Mouse (Mus musculus): ENCODE results near the gene Lrrc3. TPM values are rescaled to one million over a fixed set of nuclear protein-coding genes. Genes with fewer than 3 reads are reported as not detected.

The Lrrc3 gene
- polyA plus RNA-seq, 1 experiment, result 5.3 TPM

DNA sequence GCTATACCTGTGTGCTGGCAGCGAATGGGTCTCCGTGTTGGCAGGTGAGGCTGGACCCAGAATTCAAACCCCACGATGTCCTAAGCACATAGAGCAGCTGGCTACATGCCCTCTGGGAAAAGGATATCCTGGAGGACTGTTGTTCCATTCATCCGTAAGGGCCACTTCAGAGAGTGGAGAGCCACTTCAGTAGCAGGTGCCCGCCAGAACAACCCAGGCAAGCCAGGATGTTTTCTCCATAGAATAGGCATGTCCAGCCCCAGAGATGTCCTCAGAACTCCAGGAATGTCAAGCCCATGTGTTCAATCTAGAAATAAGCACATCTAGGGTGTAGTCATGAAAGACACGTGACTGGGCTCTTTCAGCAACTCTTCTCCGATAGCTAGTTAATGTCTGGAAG, 32.7 kb downstream of the Lrrc3 start:
- Histone ChIP-seq H3K27ac (ENCODE audit: insufficient read depth, low read depth, low read length) (no peak overlapping the region), H3K27me3 (ENCODE audit: control insufficient read depth, insufficient read depth, low read length) (no peaks in the 10 kb centered on the region), H3K36me3 (ENCODE audit: control insufficient read depth, insufficient read depth, low read length) (no peaks in the 10 kb centered on the region), H3K4me1 (ENCODE audit: control insufficient read depth, insufficient read depth, insufficient read length, low read length) (peaks cover under 1% of the 10 kb centered on the region), H3K4me3 (ENCODE audit: low read depth, low read length) (no peak overlapping the region)
- TF ChIP-seq POLR2A (IDR thresholded peaks at IDR 0.05; ENCODE audit: low read depth, low read length) (no peak), CTCF (IDR thresholded peaks at IDR 0.05; ENCODE audit: extremely low read depth, insufficient read length, insufficient replicate concordance, low read depth, low read length) (no peak)
- WGBS, result 85% methylated on average over 7 of the region's 7 CpGs

DNA sequence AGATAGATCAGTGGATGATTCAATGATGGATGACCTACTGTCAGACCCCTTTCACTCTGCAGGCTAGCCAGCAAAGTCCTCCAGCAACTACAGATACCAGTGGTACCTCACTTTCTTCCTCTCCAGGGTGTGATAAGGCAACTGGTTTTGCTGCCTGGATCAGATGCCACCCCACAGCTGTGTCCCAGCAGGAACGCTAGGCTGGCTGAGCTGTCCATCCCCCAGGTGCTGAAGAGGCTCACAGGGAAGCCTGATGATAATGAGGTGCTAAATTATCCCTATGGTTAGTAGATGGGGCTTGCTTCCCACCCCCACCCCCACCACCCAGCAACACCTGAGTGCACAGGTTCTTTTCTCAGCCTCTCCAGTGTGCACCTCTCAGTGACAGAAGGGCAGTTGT, 34.8 kb downstream of the Lrrc3 start:
- H3K27ac ChIP-seq (ENCODE audit: insufficient read depth, low read depth, low read length), result no peak overlapping the region
- H3K4me3 ChIP-seq (ENCODE audit: low read depth, low read length), result no peak overlapping the region
- H3K27me3 ChIP-seq (ENCODE audit: control insufficient read depth, insufficient read depth, low read length), result no peaks in the 10 kb centered on the region
- 35% methylated on average over 1 of the region's 1 CpGs for WGBS
- TF ChIP-seq POLR2A (IDR thresholded peaks at IDR 0.05; ENCODE audit: low read depth, low read length) (no peak), CTCF (IDR thresholded peaks at IDR 0.05; ENCODE audit: extremely low read depth, insufficient read length, insufficient replicate concordance, low read depth, low read length) (no peak)
- no peaks in the 10 kb centered on the region for H3K36me3 ChIP-seq (ENCODE audit: control insufficient read depth, insufficient read depth, low read length)
- H3K4me1 ChIP-seq (ENCODE audit: control insufficient read depth, insufficient read depth, insufficient read length, low read length), result peaks cover 2% of the 10 kb centered on the region

GRCm38 (mm10) chr10:77864762-77865143, 37.6 kb downstream of the Lrrc3 start:
- peak overlapping the region; percentile 53 for H3K4me3 ChIP-seq (ENCODE audit: low read depth, low read length)
- WGBS, result 31% methylated on average over 11 of the region's 11 CpGs
- peak; percentile 5; the same call in 1 of the 2 replicates for TF ChIP-seq POLR2A (IDR thresholded peaks at IDR 0.05; ENCODE audit: low read depth, low read length)
- TF ChIP-seq CTCF (IDR thresholded peaks at IDR 0.05; ENCODE audit: extremely low read depth, insufficient read length, insufficient replicate concordance, low read depth, low read length), result no peak

DNA sequence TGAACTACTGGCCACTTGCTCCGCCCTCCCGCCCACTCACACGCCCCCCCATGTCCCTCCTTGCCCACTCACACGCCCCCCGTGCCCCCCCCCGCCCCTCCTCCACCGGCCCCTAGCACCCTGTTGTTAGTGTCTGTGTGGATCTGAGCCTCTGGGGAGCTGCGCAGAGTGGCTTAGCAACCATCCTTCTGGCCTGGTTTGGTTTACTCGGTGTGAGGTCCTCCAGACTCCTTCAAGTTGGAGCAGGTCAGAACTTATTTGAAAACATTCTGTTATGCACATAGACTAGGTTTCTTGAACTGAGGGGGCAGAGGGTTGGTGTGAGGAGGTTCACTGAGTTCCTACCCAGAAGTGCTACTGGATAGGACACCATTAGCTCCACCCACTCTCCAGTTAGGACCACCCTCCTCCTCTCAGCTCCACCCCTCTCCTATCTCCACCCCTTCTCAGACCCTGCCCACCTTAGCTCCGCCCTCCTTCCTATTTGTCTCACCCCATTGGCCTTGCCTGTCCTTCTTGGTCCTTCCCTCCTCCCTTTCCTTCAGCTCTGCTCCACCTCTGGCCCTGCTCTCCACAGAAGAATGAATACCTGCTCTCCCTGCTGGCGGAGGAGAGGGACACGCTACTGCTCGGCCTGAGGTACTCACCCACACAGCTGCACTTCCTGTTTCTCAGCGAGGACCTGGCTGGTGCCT, 38.1 kb downstream of the Lrrc3 start:
- Histone ChIP-seq H3K27me3 (ENCODE audit: control insufficient read depth, insufficient read depth, low read length) (no peaks in the 10 kb centered on the region; the same call in 1 of the 2 replicates), H3K36me3 (ENCODE audit: control insufficient read depth, insufficient read depth, low read length) (no peaks in the 10 kb centered on the region), H3K4me1 (ENCODE audit: control insufficient read depth, insufficient read depth, insufficient read length, low read length) (peaks cover 2% of the 10 kb centered on the region), H3K27ac (ENCODE audit: insufficient read depth, low read depth, low read length) (no peak overlapping the region), H3K4me3 (ENCODE audit: low read depth, low read length) (peak overlapping the region; percentile 53)
- 39% methylated on average over 14 of the region's 14 CpGs for WGBS
- TF ChIP-seq POLR2A (IDR thresholded peaks at IDR 0.05; ENCODE audit: low read depth, low read length) (peak; percentile 28; the same call in 1 of the 2 replicates), CTCF (IDR thresholded peaks at IDR 0.05; ENCODE audit: extremely low read depth, insufficient read length, insufficient replicate concordance, low read depth, low read length) (no peak)

More at GRCm38 (mm10) chr10:77864762-77865143, 37.6 kb downstream of the Lrrc3 start:
- no peak overlapping the region for H3K27ac ChIP-seq (ENCODE audit: insufficient read depth, low read depth, low read length)
- no peaks in the 10 kb centered on the region for H3K36me3 ChIP-seq (ENCODE audit: control insufficient read depth, insufficient read depth, low read length)
- H3K4me1 ChIP-seq (ENCODE audit: control insufficient read depth, insufficient read depth, insufficient read length, low read length), result peaks cover 2% of the 10 kb centered on the region
- H3K27me3 ChIP-seq (ENCODE audit: control insufficient read depth, insufficient read depth, low read length), result no peaks in the 10 kb centered on the region; the same call in 1 of the 2 replicates

DNA sequence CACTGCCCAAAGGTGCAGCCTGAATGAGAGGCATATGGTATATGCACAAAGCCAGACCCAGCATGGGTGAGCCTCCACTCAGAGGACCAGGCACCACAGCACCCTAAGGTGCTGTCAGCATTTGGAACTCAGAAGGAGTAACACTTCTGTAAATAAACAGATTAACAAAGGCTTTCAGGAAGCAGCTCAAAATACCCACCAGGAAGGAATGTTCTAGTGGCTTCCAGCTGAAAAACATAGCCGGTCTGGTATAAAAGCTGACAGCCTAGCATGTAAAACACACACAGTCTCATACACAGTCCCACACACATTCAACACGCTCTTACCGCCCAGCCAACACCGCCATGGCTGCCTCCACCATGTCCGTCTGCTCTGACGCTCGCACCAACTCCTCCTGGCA, 40.7 kb downstream of the Lrrc3 start, which contains the start of gene Gm3285:
Gene Gm3285 (plus strand): TSS at position 301 of the 400 bp plus-strand sequence.
- Histone ChIP-seq H3K27me3 (ENCODE audit: control insufficient read depth, insufficient read depth, low read length) (no peaks in the 10 kb centered on the region; the same call in 1 of the 2 replicates), H3K4me3 (ENCODE audit: low read depth, low read length) (no peak within 1 kb of the TSS), H3K4me1 (ENCODE audit: control insufficient read depth, insufficient read depth, insufficient read length, low read length) (peaks cover 2% of the 10 kb centered on the region), H3K27ac (ENCODE audit: insufficient read depth, low read depth, low read length) (no peak within 1 kb of the TSS), H3K36me3 (ENCODE audit: control insufficient read depth, insufficient read depth, low read length) (no peaks in the 10 kb centered on the region)
- WGBS, result 53% methylated on average over 7 of the region's 7 CpGs
- TF ChIP-seq CTCF (IDR thresholded peaks at IDR 0.05; ENCODE audit: extremely low read depth, insufficient read length, insufficient replicate concordance, low read depth, low read length) (no peak), POLR2A (IDR thresholded peaks at IDR 0.05; ENCODE audit: low read depth, low read length) (no peak)

- Histone ChIP-seq H3K27ac (ENCODE audit: insufficient read depth, low read depth, low read length) (no peak within 1 kb of the TSS), H3K36me3 (ENCODE audit: control insufficient read depth, insufficient read depth, low read length) (no peaks in the 10 kb centered on the region), H3K4me1 (ENCODE audit: control insufficient read depth, insufficient read depth, insufficient read length, low read length) (no peaks in the 10 kb centered on the region), H3K4me3 (ENCODE audit: low read depth, low read length) (no peak within 1 kb of the TSS), H3K27me3 (ENCODE audit: control insufficient read depth, insufficient read depth, low read length) (no peaks in the 10 kb centered on the region)
- TF ChIP-seq CTCF (IDR thresholded peaks at IDR 0.05; ENCODE audit: extremely low read depth, insufficient read length, insufficient replicate concordance, low read depth, low read length) (no peak), POLR2A (IDR thresholded peaks at IDR 0.05; ENCODE audit: low read depth, low read length) (no peak)
- WGBS, result 74% methylated on average over 9 of the region's 9 CpGs
These were observed 49.8 kb downstream of the Lrrc3 start, which contains the start of gene Gm10318 for GRCm38 (mm10) chr10:77852559-77852958. Gm10318 (plus strand) TSS chr10:77852859.

Other genes starting within 250 kb of the Lrrc3 start
- 0.11 and 0.33 TPM in 2 replicates for gene Tspear, start 216.0 kb downstream of the Lrrc3 start, polyA plus RNA-seq (2012; rRNA removed)
- gene Gm19402, start 211.8 kb downstream of the Lrrc3 start, polyA plus RNA-seq (2012; rRNA removed), result not detected in 2 replicates
- gene Gm9508, start 205.3 kb downstream of the Lrrc3 start, polyA plus RNA-seq (2012; rRNA removed), result not detected in 2 replicates
- not detected in 2 replicates for gene Gm10272, start 195.9 kb downstream of the Lrrc3 start, polyA plus RNA-seq (2012; rRNA removed)
- gene Gm10024, start 191.1 kb downstream of the Lrrc3 start, polyA plus RNA-seq (2012; rRNA removed), result not detected in 2 replicates
- gene Gm10142, start 186.7 kb downstream of the Lrrc3 start, polyA plus RNA-seq (2012; rRNA removed), result 0.85 TPM in 1 of 2 replicates, not detected in the other
- not detected in 2 replicates for gene Krtap12-1, start 181.9 kb downstream of the Lrrc3 start, polyA plus RNA-seq (2012; rRNA removed)
- not detected in 2 replicates for gene Gm10100, start 176.1 kb downstream of the Lrrc3 start, polyA plus RNA-seq (2012; rRNA removed)
- not detected in 2 replicates for gene Gm18596, start 159.9 kb downstream of the Lrrc3 start, polyA plus RNA-seq (2012; rRNA removed)
- gene Gm9736, start 151.2 kb downstream of the Lrrc3 start, polyA plus RNA-seq (2012; rRNA removed), result not detected in 2 replicates
- gene Gm3233, start 142.9 kb downstream of the Lrrc3 start, polyA plus RNA-seq (2012; rRNA removed), result not detected in 2 replicates
- gene Gm3238, start 131.2 kb downstream of the Lrrc3 start, polyA plus RNA-seq (2012; rRNA removed), result not detected in 2 replicates
- not detected in 2 replicates for gene Gm7138, start 125.6 kb downstream of the Lrrc3 start, polyA plus RNA-seq (2012; rRNA removed)
- not detected in 2 replicates for gene Gm3250, start 120.0 kb downstream of the Lrrc3 start, polyA plus RNA-seq (2012; rRNA removed)
- gene Gm7137, start 114.3 kb downstream of the Lrrc3 start, polyA plus RNA-seq (2012; rRNA removed), result not detected in 2 replicates
- gene Gm9639, start 107.5 kb downstream of the Lrrc3 start, polyA plus RNA-seq (2012; rRNA removed), result not detected in 2 replicates
- gene Gm19668, start 103.4 kb downstream of the Lrrc3 start, polyA plus RNA-seq (2012; rRNA removed), result not detected in 2 replicates
- gene Gm9507, start 90.7 kb downstream of the Lrrc3 start, polyA plus RNA-seq (2012; rRNA removed), result not detected in 2 replicates
- not detected in 2 replicates for gene Gm2696, start 87.9 kb downstream of the Lrrc3 start, polyA plus RNA-seq (2012; rRNA removed)
- not detected in 2 replicates for gene Krtap10-4, start 75.4 kb downstream of the Lrrc3 start, polyA plus RNA-seq (2012; rRNA removed)
- gene Krtap10-10, start 66.6 kb downstream of the Lrrc3 start, polyA plus RNA-seq (2012; rRNA removed), result 0.09 TPM in 1 of 2 replicates, not detected in the other
- gene Gm36176, start 55.7 kb downstream of the Lrrc3 start, polyA plus RNA-seq (2012; rRNA removed), result not detected in 2 replicates
- not detected in 2 replicates for gene Gm10318, start 49.7 kb downstream of the Lrrc3 start, polyA plus RNA-seq (2012; rRNA removed)
- not detected in 2 replicates for gene Gm3285, start 40.6 kb downstream of the Lrrc3 start, polyA plus RNA-seq (2012; rRNA removed)
- 1.8 and 3.4 TPM in 2 replicates for gene Trpm2, start 68.0 kb upstream of the Lrrc3 start, polyA plus RNA-seq (2012; rRNA removed)
- 11.0 and 14.6 TPM in 2 replicates for gene 1810043G02Rik, start 76.0 kb upstream of the Lrrc3 start, polyA plus RNA-seq (2012; rRNA removed)
- gene Pfkl, start 107.5 kb upstream of the Lrrc3 start, polyA plus RNA-seq (2012; rRNA removed), result 31.2 and 39.0 TPM in 2 replicates
- 0.86 and 1.1 TPM in 2 replicates for gene Dnmt3l, start 139.4 kb upstream of the Lrrc3 start, polyA plus RNA-seq (2012; rRNA removed)
- gene Aire, start 141.1 kb upstream of the Lrrc3 start, polyA plus RNA-seq (2012; rRNA removed), result 0.27 and 0.34 TPM in 2 replicates
- 6.8 and 9.7 TPM in 2 replicates for gene Icosl, start 166.8 kb upstream of the Lrrc3 start, polyA plus RNA-seq (2012; rRNA removed)